Mouse (Mus musculus): ENCODE results near the gene Abhd4.

GRCm38 (mm10) chr14:54249326-54249725 lies 4.7 kb upstream of the Abhd4 start:
- TF ChIP-seq CTCF (IDR thresholded peaks at IDR 0.05; ENCODE audit: control insufficient read depth, insufficient read depth, insufficient read length) (no peak), MYOG (IDR thresholded peaks at IDR 0.05; ENCODE audit: control insufficient read depth, extremely low read depth, insufficient read length) (no peak), CEBPB (IDR thresholded peaks at IDR 0.05; ENCODE audit: low read depth) (no peak), MAX (IDR thresholded peaks at IDR 0.05) (no peak), MYOD1 (IDR thresholded peaks at IDR 0.05; ENCODE audit: control insufficient read depth, insufficient read length, low read depth) (no peak), USF1 (IDR thresholded peaks at IDR 0.05; ENCODE audit: low read depth) (no peak)

Measured in C2C12 (cell line).